Mouse (Mus musculus): ENCODE results near the gene Fancg. TPM values are rescaled to one million over a fixed set of nuclear protein-coding genes. Genes with fewer than 3 reads are reported as not detected.

The Fancg gene
- total and polyA plus RNA-seq, 2 experiments from 2014 or later, result 4.5 to 4.6 TPM

DNA sequence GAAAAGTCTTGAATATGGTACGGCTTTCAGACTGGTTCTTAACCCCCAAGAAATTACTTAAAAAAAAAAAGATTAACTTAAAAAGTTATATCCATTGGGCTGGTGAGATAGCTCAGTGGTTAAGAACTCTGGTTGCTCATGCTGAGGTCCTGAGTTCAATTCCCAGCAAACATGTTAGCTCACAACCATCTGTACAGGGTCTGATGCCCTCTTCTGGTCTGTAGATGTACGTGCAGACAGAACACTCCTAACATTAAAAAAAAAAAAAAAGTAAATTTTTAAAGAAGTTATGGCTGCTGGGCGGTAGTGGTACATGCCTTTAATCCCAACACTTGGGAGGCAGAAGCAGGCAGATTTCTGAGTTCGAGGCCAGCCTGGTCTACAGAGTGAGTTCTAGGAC lies 32.2 kb downstream of the Fancg start:
- H3K27me3 ChIP-seq (ENCODE audit: control insufficient read depth, insufficient read depth, low read length), result no peaks in the 10 kb centered on the region
- ATAC-seq (ENCODE audit: insufficient read depth, low read depth), result no peak
- no peak for TF ChIP-seq EP300 (IDR thresholded peaks at IDR 0.05; ENCODE audit: low read depth)
- no peak; the same call in 1 of the 2 replicates for TF ChIP-seq CTCF (IDR thresholded peaks at IDR 0.05; ENCODE audit: low read depth)
- H3K9ac ChIP-seq (replicated peaks; ENCODE audit: low read depth, low read length), result no peak overlapping the region
- DNase-seq (ENCODE audit: low spot score), result no peak
- no peaks in the 10 kb centered on the region for H3K9me3 ChIP-seq (replicated peaks; ENCODE audit: control insufficient read depth, low read length)
- H3K36me3 ChIP-seq (replicated peaks; ENCODE audit: control insufficient read depth, insufficient read depth, low read length), result peaks cover 50% of the 10 kb centered on the region
- no peak overlapping the region for H3K27ac ChIP-seq (ENCODE audit: low read depth)
- peaks cover 6% of the 10 kb centered on the region; the same call in 1 of the 2 replicates for H3K4me1 ChIP-seq (ENCODE audit: control insufficient read depth, insufficient read depth)
- H3K4me3 ChIP-seq (ENCODE audit: low read depth, low read length), result no peak overlapping the region
- WGBS, result 88% methylated on average over 4 of the region's 4 CpGs
- no peak overlapping the region for H3K4me2 ChIP-seq (ENCODE audit: low read depth, low read length)

- H3K4me1 ChIP-seq (ENCODE audit: control insufficient read depth, insufficient read depth), result peaks cover 6% of the 10 kb centered on the region; the same call in 1 of the 2 replicates
- H3K27ac ChIP-seq (ENCODE audit: low read depth), result no peak overlapping the region
- no peak for DNase-seq (ENCODE audit: low spot score)
- peaks cover 13% of the 10 kb centered on the region; the same call in 1 of the 2 replicates for H3K36me3 ChIP-seq (replicated peaks; ENCODE audit: control insufficient read depth, insufficient read depth, low read length)
- no peak for TF ChIP-seq EP300 (IDR thresholded peaks at IDR 0.05; ENCODE audit: low read depth)
- no peak for TF ChIP-seq CTCF (IDR thresholded peaks at IDR 0.05; ENCODE audit: low read depth)
- no peaks in the 10 kb centered on the region for H3K9me3 ChIP-seq (replicated peaks; ENCODE audit: control insufficient read depth, low read length)
- no peak overlapping the region for H3K4me3 ChIP-seq (ENCODE audit: low read depth, low read length)
- no peaks in the 10 kb centered on the region for H3K27me3 ChIP-seq (ENCODE audit: control insufficient read depth, insufficient read depth, low read length)
- no peak overlapping the region for H3K9ac ChIP-seq (replicated peaks; ENCODE audit: low read depth, low read length)
- 36% methylated on average over 5 of the region's 5 CpGs for WGBS
- H3K4me2 ChIP-seq (ENCODE audit: low read depth, low read length), result no peak overlapping the region
- ATAC-seq (ENCODE audit: insufficient read depth, low read depth), result no peak
Measured at GRCm38 (mm10) chr4:42973868-42974267, 36.4 kb downstream of the Fancg start.

DNA sequence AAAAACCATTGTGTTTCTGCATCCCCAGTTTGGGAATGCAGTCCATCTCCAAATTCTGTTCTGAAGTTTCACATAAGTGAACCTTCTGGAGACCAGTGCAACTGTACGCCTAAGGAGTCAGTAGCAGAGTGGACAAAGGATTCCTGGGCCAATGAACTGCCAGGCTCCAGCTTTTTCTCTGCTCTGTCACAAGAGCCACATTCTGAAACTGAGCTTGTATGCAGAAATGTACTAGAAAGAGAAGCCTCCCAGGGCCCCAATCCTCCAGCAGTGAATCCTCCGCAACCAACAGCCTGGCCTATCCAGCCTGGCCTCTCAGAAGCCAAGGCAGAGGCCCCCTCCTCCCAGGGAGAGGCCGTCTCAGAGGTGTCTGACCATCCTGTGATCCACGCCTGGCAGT lies 37.4 kb downstream of the Fancg start:
- Histone ChIP-seq H3K4me3 (ENCODE audit: low read depth, low read length) (no peak overlapping the region), H3K27me3 (ENCODE audit: control insufficient read depth, insufficient read depth, low read length) (no peaks in the 10 kb centered on the region), H3K9ac (replicated peaks; ENCODE audit: low read depth, low read length) (no peak overlapping the region), H3K36me3 (replicated peaks; ENCODE audit: control insufficient read depth, insufficient read depth, low read length) (0 out of 2 replicates have a peak, but pooled peaks cover 4% of the 10 kb centered on the region), H3K4me2 (ENCODE audit: low read depth, low read length) (no peak overlapping the region), H3K4me1 (ENCODE audit: control insufficient read depth, insufficient read depth) (peaks cover 6% of the 10 kb centered on the region; the same call in 1 of the 2 replicates), H3K27ac (ENCODE audit: low read depth) (no peak overlapping the region), H3K9me3 (replicated peaks; ENCODE audit: control insufficient read depth, low read length) (no peaks in the 10 kb centered on the region)
- WGBS, result 71% methylated on average over 4 of the region's 4 CpGs
- no peak for DNase-seq (ENCODE audit: low spot score)
- ATAC-seq (ENCODE audit: insufficient read depth, low read depth), result no peak
- TF ChIP-seq CTCF (IDR thresholded peaks at IDR 0.05; ENCODE audit: low read depth) (no peak), EP300 (IDR thresholded peaks at IDR 0.05; ENCODE audit: low read depth) (no peak)

DNA sequence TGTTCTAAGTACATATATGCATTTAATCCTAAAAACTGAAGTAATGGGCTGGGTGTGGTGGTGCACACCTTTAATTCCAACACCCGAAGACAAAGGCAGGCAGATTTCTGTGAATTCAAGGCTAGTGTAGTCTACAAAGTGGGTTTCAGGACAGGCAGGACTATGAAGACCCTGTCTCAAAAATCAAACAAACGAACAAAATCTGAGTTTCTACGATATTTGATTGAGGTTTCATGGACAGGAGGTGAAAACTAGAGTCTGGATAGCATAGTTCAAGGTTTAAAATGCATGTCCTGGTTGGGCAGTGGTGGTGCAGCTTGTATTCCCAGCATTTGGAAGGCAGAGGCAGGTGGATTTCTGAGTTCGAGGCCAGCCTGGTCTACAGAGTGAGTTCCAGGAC lies 41.0 kb downstream of the Fancg start, which contains the start of gene 1700022I11Rik:
TSS of gene 1700022I11Rik (plus strand) at position 301 of the 400 bp plus-strand sequence.
- DNase-seq (ENCODE audit: low spot score), result no peak
- no peak within 1 kb of the TSS for H3K4me3 ChIP-seq (ENCODE audit: low read depth, low read length)
- H3K4me1 ChIP-seq (ENCODE audit: control insufficient read depth, insufficient read depth), result peaks cover 6% of the 10 kb centered on the region; the same call in 1 of the 2 replicates
- no peak within 1 kb of the TSS for H3K4me2 ChIP-seq (ENCODE audit: low read depth, low read length)
- no peak for ATAC-seq (ENCODE audit: insufficient read depth, low read depth)
- no peaks in the 10 kb centered on the region for H3K36me3 ChIP-seq (replicated peaks; ENCODE audit: control insufficient read depth, insufficient read depth, low read length)
- no peak within 1 kb of the TSS for H3K9ac ChIP-seq (replicated peaks; ENCODE audit: low read depth, low read length)
- H3K27ac ChIP-seq (ENCODE audit: low read depth), result no peak within 1 kb of the TSS
- 84% methylated on average over 4 of the region's 4 CpGs for WGBS
- H3K9me3 ChIP-seq (replicated peaks; ENCODE audit: control insufficient read depth, low read length), result no peaks in the 10 kb centered on the region
- TF ChIP-seq EP300 (IDR thresholded peaks at IDR 0.05; ENCODE audit: low read depth), result no peak
- TF ChIP-seq CTCF (IDR thresholded peaks at IDR 0.05; ENCODE audit: low read depth), result no peak
- no peaks in the 10 kb centered on the region for H3K27me3 ChIP-seq (ENCODE audit: control insufficient read depth, insufficient read depth, low read length)

- Histone ChIP-seq H3K4me2 (ENCODE audit: low read depth, low read length) (peak overlapping the region; percentile 46), H3K4me1 (ENCODE audit: control insufficient read depth, insufficient read depth) (0 out of 2 replicates have a peak, but pooled peaks cover 3% of the 10 kb centered on the region), H3K27ac (ENCODE audit: low read depth) (no peak overlapping the region), H3K36me3 (replicated peaks; ENCODE audit: control insufficient read depth, insufficient read depth, low read length) (no peaks in the 10 kb centered on the region), H3K27me3 (ENCODE audit: control insufficient read depth, insufficient read depth, low read length) (no peaks in the 10 kb centered on the region), H3K9me3 (replicated peaks; ENCODE audit: control insufficient read depth, low read length) (no peaks in the 10 kb centered on the region), H3K4me3 (ENCODE audit: low read depth, low read length) (no peak overlapping the region), H3K9ac (replicated peaks; ENCODE audit: low read depth, low read length) (no peak overlapping the region)
- DNase-seq (ENCODE audit: low spot score) (peak; percentile 63), ATAC-seq (ENCODE audit: insufficient read depth, low read depth) (peak; percentile 49; the same call in 1 of the 2 replicates)
- TF ChIP-seq EP300 (IDR thresholded peaks at IDR 0.05; ENCODE audit: low read depth) (no peak), CTCF (IDR thresholded peaks at IDR 0.05; ENCODE audit: low read depth) (peak; percentile 79)
- 12% methylated on average over 12 of the region's 12 CpGs for WGBS
Measured at GRCm38 (mm10) chr4:42965039-42965719, 45.1 kb downstream of the Fancg start.

Data from heart, postnatal 0 days (tissue).